Mouse (Mus musculus) embryonic facial prominence, embryonic 11.5 days (tissue): ENCODE measurements around the gene Nol4l. TPM values are rescaled to one million over a fixed set of nuclear protein-coding genes. Genes with fewer than 3 reads are reported as not detected.
"Not testable (repeated sequence)": the region's sequence is repeated elsewhere in the genome, so short reads cannot be mapped to it uniquely, and the experiment has no call there.

ENCODE experiments used
- ATAC-seq: fragments of 200-750 bp; cut with Nextera tagmentation; replicated peaks from 2 replicates; pipeline ENCODE4 v1.8.0; 2017; ENCODE audit warnings: low read depth; ENCODE audit not compliant: insufficient number of reproducible peaks, low FRiP score, low TSS enrichment
- DNase-seq: peaks from one replicate; pipeline ENCODE4 v3.0.0-alpha.2; 2015; ENCODE audit warnings: low spot score
- H3K27ac ChIP-seq: fragments of 300-500 bp; sonication (generic); replicated peaks from 2 replicates; pipeline ENCODE4 v1.5.1; 2014; ENCODE audit warnings: mild to moderate bottlenecking, low read depth, low read length, control low read depth
- H3K27me3 ChIP-seq: fragments of 300-500 bp; sonication (generic); 2 replicates; pipeline ENCODE4 v1.6.1; 2014; ENCODE audit warnings: mild to moderate bottlenecking, low read length, moderate library complexity, mixed read lengths; ENCODE audit not compliant: control insufficient read depth, insufficient read depth
- H3K36me3 ChIP-seq: fragments of 300-500 bp; sonication (generic); replicated peaks from 2 replicates; pipeline ENCODE4 v1.6.1; 2014; ENCODE audit warnings: low read depth, mild to moderate bottlenecking, low read length, moderate library complexity, mixed read lengths; ENCODE audit not compliant: control insufficient read depth, insufficient read depth
- H3K4me1 ChIP-seq: fragments of 300-500 bp; sonication (generic); 2 replicates; pipeline ENCODE4 v1.6.1; 2014; ENCODE audit warnings: low read length, mixed read lengths; ENCODE audit not compliant: control insufficient read depth, insufficient read depth
- H3K4me2 ChIP-seq: fragments of 300-500 bp; sonication (generic); 2 replicates; pipeline ENCODE4 v1.6.1; 2014; ENCODE audit warnings: low read depth, mild to moderate bottlenecking, control low read depth, low read length, moderate library complexity
- H3K4me3 ChIP-seq: fragments of 300-500 bp; sonication (generic); 2 replicates; pipeline ENCODE4 v1.5.1; 2014; ENCODE audit warnings: low read depth, low read length, control low read depth
- H3K9ac ChIP-seq: fragments of 300-500 bp; sonication (generic); replicated peaks from 2 replicates; pipeline ENCODE4 v1.6.1; 2014; ENCODE audit warnings: mild to moderate bottlenecking, control low read depth, low read length
- H3K9me3 ChIP-seq: fragments of 300-500 bp; sonication (generic); replicated peaks from 2 replicates; pipeline ENCODE4 v1.6.1; 2016; ENCODE audit warnings: mild to moderate bottlenecking, low read length, inconsistent platforms, mixed read lengths; ENCODE audit not compliant: control insufficient read depth
- WGBS: fragments of 180-500 bp; shearing (Covaris S2); extraction: QIAGEN DNeasy Blood & Tissue Kit; methylation state at CpG from one replicate; pipeline ENCODE4 v1.1.7; 2014; 5-methylcytosine and 5-hydroxymethylcytosine counted together
- polyA plus RNA-seq: library from polyadenylated mRNA; unstranded; fragments of >200 nt; fragmentation: Nextera tagmentation; extraction: Ambion mirVana; gene quantifications from 2 replicates; pipeline ENCODE4 v1.2.1, GENCODE M21; 2014

Nol4l gene
- polyA plus RNA-seq, 1 experiment from 2014 or later = 17.6 TPM

DNA sequence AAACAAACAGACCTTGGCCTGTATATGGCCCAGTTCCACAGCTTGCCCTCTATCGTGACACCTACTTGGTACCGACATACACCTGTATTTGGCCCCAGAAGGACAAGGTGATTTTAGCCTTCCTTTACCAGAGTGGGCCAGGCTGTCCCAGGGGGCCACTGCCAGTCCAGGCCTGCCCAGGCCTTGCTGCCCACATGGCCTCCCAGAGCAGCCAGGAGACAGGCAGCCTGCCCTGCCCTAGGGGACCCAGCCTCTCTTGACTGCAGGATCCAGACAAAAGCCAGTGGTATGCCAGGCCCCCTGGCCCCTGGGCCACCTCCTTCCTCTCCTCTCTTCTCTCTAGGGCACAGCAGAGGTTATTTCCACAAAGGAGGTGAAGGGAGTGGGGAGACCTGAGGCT lies 21.8 kb downstream of the Nol4l start:
- no peaks in the 10 kb centered on the region for H3K9me3 ChIP-seq
- no peaks in the 10 kb centered on the region; the same call in 1 of the 2 replicates for H3K27me3 ChIP-seq
- no peak overlapping the region for H3K4me3 ChIP-seq
- H3K27ac ChIP-seq = no peak overlapping the region
- ATAC-seq = no peak
- DNase-seq = no peak
- no peak overlapping the region; the same call in 1 of the 2 replicates for H3K9ac ChIP-seq
- 85% methylated on average over 2 of the region's 2 CpGs for WGBS
- no peak overlapping the region for H3K4me2 ChIP-seq
- H3K4me1 ChIP-seq = peaks cover 9% of the 10 kb centered on the region; the same call in 1 of the 2 replicates
- no peaks in the 10 kb centered on the region for H3K36me3 ChIP-seq

DNA sequence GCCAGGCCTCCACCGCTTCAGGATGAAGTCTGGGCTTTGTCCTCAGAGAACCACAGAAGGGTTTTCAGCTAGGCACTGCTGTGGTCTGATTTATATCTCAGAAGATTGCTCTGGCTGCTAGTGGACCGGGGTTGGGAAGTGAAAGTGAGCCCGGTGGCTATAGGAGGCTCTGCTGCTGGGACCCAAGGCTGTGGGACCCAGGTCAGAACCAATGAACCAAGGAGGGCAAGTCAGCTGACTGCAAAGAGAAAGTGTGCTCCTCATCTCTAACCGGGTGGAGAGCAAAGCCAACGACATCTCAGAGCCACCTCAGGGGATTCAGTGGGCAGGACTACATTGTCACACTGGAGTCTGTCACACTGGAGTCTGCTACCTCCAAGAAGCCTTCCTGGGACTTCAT lies 23.4 kb downstream of the Nol4l start:
- no peaks in the 10 kb centered on the region for H3K36me3 ChIP-seq
- 91% methylated on average over 5 of the region's 5 CpGs for WGBS
- ATAC-seq = no peak

DNA sequence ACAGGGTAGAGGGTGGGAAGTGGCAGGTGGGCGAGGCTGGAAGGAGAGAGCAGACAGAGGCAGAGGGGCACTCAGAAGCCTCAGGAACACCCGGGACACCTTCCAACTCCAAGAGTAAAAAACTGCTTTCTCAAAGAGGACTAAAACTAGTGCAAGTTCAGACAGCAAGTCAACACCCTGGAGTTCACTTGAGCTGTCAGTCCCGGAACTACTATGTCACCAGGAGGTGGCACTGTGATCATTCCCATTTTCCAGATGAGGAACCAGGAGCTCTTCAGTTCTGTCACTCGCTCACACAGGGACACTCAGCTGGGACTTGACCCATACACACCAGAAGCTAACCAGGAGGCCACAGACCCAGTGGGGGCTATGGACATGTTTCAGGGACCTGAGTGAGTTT lies 30.6 kb downstream of the Nol4l start:
- H3K4me2 ChIP-seq = no peak overlapping the region
- no peaks in the 10 kb centered on the region for H3K27me3 ChIP-seq
- H3K9me3 ChIP-seq = no peaks in the 10 kb centered on the region
- DNase-seq (no peak), ATAC-seq (no peak)
- H3K4me1 ChIP-seq = peaks cover 13% of the 10 kb centered on the region
- H3K9ac ChIP-seq = no peak overlapping the region
- H3K36me3 ChIP-seq = no peaks in the 10 kb centered on the region
- WGBS = 53% methylated on average over 4 of the region's 4 CpGs
- H3K27ac ChIP-seq = no peak overlapping the region
- no peak overlapping the region for H3K4me3 ChIP-seq

More for the DNA sequence above, 23.4 kb downstream of the Nol4l start:
- no peaks in the 10 kb centered on the region for H3K9me3 ChIP-seq
- H3K9ac ChIP-seq = no peak overlapping the region
- H3K4me1 ChIP-seq = peaks cover 7% of the 10 kb centered on the region; the same call in 1 of the 2 replicates
- no peak overlapping the region for H3K4me3 ChIP-seq
- no peak overlapping the region for H3K27ac ChIP-seq
- no peak for DNase-seq
- no peak overlapping the region for H3K4me2 ChIP-seq
- H3K27me3 ChIP-seq = no peaks in the 10 kb centered on the region; the same call in 1 of the 2 replicates

DNA sequence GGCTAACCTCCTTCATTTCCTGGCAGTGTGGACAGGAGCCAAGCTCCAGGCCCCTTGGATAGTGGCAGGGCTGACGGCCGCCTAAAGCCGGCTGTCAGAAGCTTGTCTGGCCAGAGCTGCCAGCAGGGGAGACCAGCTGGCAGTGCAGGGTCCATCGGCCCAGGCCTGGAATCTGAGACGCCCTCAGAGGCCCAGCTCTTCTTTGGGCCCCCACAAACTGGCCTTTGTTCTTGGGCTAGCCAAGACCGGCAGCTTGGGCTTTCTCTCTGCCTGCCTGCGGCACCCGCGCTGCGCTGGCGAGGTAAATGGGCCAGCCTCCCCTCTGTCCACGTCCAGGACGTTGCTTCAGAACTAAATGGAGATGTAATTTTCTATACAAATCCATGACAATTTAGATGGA lies 32.9 kb downstream of the Nol4l start:
- Histone ChIP-seq H3K9ac (0 out of 2 replicates have a peak overlapping the region, but pooled peaks have one; percentile 25), H3K27me3 (no peaks in the 10 kb centered on the region), H3K4me3 (no peak overlapping the region), H3K36me3 (no peaks in the 10 kb centered on the region), H3K4me2 (no peak overlapping the region), H3K27ac (peak overlapping the region; percentile 72), H3K9me3 (no peaks in the 10 kb centered on the region), H3K4me1 (peaks cover 14% of the 10 kb centered on the region)
- ATAC-seq = peak; percentile 37; the same call in 1 of the 2 replicates
- DNase-seq = peak; percentile 70
- 14% methylated on average over 13 of the region's 13 CpGs for WGBS

DNA sequence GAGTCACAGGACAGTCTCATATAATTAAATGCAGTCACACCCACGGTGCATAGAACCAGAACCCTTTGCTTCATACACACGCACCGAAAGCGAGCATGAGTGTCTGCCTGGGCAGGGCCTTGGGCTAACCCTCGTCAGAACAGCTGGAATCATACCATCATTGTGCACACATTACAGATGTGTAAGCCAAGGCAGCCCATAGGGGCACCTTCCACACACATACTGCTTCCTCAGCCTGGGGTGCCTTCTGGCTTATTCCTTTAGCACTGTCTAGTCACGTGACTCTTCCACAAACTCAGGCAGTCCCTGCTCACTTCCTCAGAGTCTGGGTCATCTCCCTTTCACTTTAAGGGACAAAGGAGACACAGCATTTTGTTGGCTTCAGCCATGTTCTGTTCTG lies 33.5 kb downstream of the Nol4l start:
- Histone ChIP-seq H3K9ac (no peak overlapping the region), H3K36me3 (no peaks in the 10 kb centered on the region), H3K4me2 (no peak overlapping the region), H3K4me3 (no peak overlapping the region), H3K27ac (peak overlapping the region; percentile 56; the same call in 1 of the 2 replicates), H3K4me1 (peaks cover 17% of the 10 kb centered on the region), H3K27me3 (peaks cover 3% of the 10 kb centered on the region), H3K9me3 (no peaks in the 10 kb centered on the region)
- no peak for DNase-seq
- no peak for ATAC-seq
- WGBS = 77% methylated on average over 6 of the region's 6 CpGs

DNA sequence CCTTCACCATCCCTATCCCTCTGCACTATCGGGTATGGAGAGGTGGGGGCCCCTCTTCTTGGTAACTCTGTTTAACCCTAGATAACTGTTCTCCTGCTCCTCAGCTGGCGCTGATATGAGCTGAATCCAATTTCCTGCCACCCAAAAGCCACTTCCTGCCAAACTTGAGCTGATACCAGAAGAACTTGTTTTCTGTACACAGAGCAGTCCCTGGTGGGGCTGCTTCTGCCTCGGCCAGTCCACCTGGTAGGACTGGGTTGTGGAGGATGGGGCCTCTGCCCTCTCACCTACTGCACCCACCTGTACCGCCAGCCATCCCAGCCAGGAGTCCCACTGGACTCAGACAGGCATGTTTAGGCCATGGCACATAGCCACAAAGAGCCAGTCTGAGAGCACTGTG lies 34.0 kb downstream of the Nol4l start:
- H3K4me1 ChIP-seq = peaks cover 17% of the 10 kb centered on the region
- H3K9me3 ChIP-seq = no peaks in the 10 kb centered on the region
- WGBS = 79% methylated on average over 4 of the region's 4 CpGs
- DNase-seq (no peak), ATAC-seq (no peak)
- peak overlapping the region; percentile 56; the same call in 1 of the 2 replicates for H3K27ac ChIP-seq
- H3K4me3 ChIP-seq = no peak overlapping the region
- no peaks in the 10 kb centered on the region for H3K36me3 ChIP-seq
- no peak overlapping the region for H3K4me2 ChIP-seq
- no peak overlapping the region for H3K9ac ChIP-seq
- H3K27me3 ChIP-seq = peaks cover 7% of the 10 kb centered on the region

DNA sequence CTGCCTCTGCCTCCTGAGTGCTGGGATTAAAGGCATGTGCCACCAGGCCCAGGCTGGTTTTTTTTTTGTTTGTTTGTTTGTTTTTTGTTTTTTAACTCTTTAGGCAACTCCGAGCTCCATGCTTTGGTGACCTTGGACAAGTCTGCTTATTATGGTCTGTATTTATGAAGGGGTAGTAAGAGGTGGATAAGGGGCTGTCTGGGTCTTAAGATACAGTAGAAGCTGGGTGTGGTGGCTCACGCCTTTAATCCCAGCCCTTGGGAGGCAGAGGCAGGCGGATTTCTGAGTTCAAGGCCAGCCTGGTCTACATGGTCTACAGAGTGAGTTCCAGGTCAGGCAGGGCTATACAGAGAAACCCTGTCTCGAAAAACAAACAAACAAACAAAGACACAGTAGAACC lies 34.4 kb downstream of the Nol4l start:
- not testable (repeated sequence) for H3K27ac ChIP-seq

DNA sequence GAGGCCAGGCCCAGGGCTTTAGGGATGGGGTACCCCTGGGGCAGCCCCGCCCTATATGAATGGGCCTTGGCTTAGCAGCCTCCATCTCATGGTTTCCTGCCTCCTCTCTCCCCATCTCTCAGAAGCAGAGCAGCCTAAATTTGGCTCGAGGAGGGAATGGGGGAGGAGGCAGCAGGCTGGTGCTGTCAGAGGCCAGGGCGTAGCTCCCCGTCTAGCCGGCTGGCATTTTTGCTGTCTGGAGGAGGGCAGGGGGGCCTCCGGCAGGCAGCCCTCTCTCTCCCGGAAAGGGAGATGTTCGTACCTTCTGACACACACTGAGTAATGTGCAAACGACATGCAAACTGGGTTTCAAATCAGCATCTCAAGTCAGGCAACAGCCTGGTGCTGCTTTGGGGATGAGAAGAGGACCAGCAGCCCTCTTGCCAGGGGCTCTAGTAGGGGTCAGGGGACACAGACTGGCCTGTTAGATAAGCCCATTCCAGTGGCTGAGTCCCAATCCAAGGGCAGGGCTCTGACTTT lies 35.4 kb downstream of the Nol4l start:
- DNase-seq = peak; percentile 36
- Histone ChIP-seq H3K4me1 (peaks cover 17% of the 10 kb centered on the region), H3K9me3 (no peaks in the 10 kb centered on the region), H3K27ac (0 out of 2 replicates have a peak overlapping the region, but pooled peaks have one; percentile 35), H3K36me3 (no peaks in the 10 kb centered on the region), H3K4me3 (no peak overlapping the region), H3K9ac (peak overlapping the region; percentile 13; the same call in 1 of the 2 replicates), H3K4me2 (no peak overlapping the region), H3K27me3 (peaks cover 7% of the 10 kb centered on the region)
- WGBS = 14% methylated on average over 9 of the region's 9 CpGs
- no peak for ATAC-seq

More for the DNA sequence above, 34.4 kb downstream of the Nol4l start:
- not testable (repeated sequence) for H3K4me2 ChIP-seq, ATAC-seq, H3K9me3 ChIP-seq, H3K27me3 ChIP-seq, H3K36me3 ChIP-seq, DNase-seq, H3K4me3 ChIP-seq, H3K9ac ChIP-seq
- WGBS = 95% methylated on average over 4 of the region's 4 CpGs
- peaks cover 17% of the 10 kb centered on the region for H3K4me1 ChIP-seq
